Mouse (Mus musculus) midbrain, embryonic 12.5 days (tissue): ENCODE measurements around the gene Lhx3. TPM values are rescaled to one million over a fixed set of nuclear protein-coding genes. Genes with fewer than 3 reads are reported as not detected.
A peak's percentile ranks its signal among the peaks of the same experiment; 100 is the strongest.

Experiments
- ATAC-seq: fragments of 200-750 bp; cut with Nextera tagmentation; 2 replicates; pipeline ENCODE4 v1.8.0; 2017; ENCODE audit warnings: low read depth, moderate TSS enrichment, moderate library complexity; ENCODE audit not compliant: low FRiP score
- H3K27ac ChIP-seq: fragments of 300-500 bp; sonication (generic); replicated peaks from 2 replicates; pipeline ENCODE4 v1.5.1; 2016; ENCODE audit warnings: mild to moderate bottlenecking
- H3K27me3 ChIP-seq: fragments of 300-500 bp; sonication (generic); 2 replicates; pipeline ENCODE4 v1.6.1; 2016; ENCODE audit warnings: mild to moderate bottlenecking
- H3K36me3 ChIP-seq: fragments of 300-500 bp; sonication (generic); 2 replicates; pipeline ENCODE4 v1.6.1; 2016
- H3K4me1 ChIP-seq: fragments of 300-500 bp; sonication (generic); 2 replicates; pipeline ENCODE4 v1.6.1; 2016
- H3K4me2 ChIP-seq: fragments of 300-500 bp; sonication (generic); replicated peaks from 2 replicates; pipeline ENCODE4 v1.6.1; 2016; ENCODE audit warnings: mild to moderate bottlenecking, moderate library complexity
- H3K4me3 ChIP-seq: fragments of 300-500 bp; sonication (generic); 2 replicates; pipeline ENCODE4 v1.5.1; 2016; ENCODE audit warnings: mild to moderate bottlenecking
- H3K9ac ChIP-seq: fragments of 300-500 bp; sonication (generic); replicated peaks from 2 replicates; pipeline ENCODE4 v1.6.1; 2016; ENCODE audit warnings: mild to moderate bottlenecking, moderate library complexity
- H3K9me3 ChIP-seq: fragments of 300-500 bp; sonication (generic); 2 replicates; pipeline ENCODE4 v1.6.1; 2016; ENCODE audit warnings: mild to moderate bottlenecking
- WGBS: fragments of 180-500 bp; shearing (Covaris S2); methylation state at CpG from one replicate; pipeline ENCODE4 v1.1.7; 2016; 5-methylcytosine and 5-hydroxymethylcytosine counted together
- polyA plus RNA-seq: library from polyadenylated mRNA; unstranded; fragments of >200 nt; fragmentation: Nextera tagmentation; extraction: Ambion mirVana; gene quantifications from 2 replicates; pipeline ENCODE4 v1.2.1, GENCODE M21; 2016

Lhx3 gene
- polyA plus RNA-seq, 1 experiment from 2014 or later, result 0.10 TPM

DNA sequence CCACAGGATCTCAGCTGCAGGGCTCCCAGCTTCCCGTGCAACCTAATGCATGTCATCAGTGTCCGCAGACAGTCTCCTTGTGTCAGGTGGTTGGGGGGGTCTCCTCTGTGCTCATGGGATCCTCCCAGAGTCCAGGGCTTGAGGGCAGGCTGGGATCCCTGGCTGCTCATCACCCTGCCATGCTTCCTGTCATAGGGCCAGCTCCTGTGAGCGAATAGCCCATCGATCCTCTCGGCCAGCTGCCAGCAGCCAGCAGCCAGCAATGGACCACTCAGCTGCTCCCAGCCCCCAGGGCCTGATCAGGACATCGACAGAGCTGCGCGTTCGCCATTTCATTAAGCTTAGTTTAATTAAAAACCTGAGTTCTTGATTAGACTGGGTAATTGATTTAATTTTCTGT lies 50.0 kb downstream of the Lhx3 start:
- Histone ChIP-seq H3K27me3 (no peaks in the 10 kb centered on the region), H3K9ac (no peak overlapping the region), H3K4me3 (no peak overlapping the region), H3K4me1 (peaks cover 15% of the 10 kb centered on the region), H3K27ac (no peak overlapping the region), H3K36me3 (no peaks in the 10 kb centered on the region), H3K9me3 (no peaks in the 10 kb centered on the region), H3K4me2 (no peak overlapping the region)
- no peak for ATAC-seq
- WGBS, result 83% methylated on average over 9 of the region's 9 CpGs

DNA sequence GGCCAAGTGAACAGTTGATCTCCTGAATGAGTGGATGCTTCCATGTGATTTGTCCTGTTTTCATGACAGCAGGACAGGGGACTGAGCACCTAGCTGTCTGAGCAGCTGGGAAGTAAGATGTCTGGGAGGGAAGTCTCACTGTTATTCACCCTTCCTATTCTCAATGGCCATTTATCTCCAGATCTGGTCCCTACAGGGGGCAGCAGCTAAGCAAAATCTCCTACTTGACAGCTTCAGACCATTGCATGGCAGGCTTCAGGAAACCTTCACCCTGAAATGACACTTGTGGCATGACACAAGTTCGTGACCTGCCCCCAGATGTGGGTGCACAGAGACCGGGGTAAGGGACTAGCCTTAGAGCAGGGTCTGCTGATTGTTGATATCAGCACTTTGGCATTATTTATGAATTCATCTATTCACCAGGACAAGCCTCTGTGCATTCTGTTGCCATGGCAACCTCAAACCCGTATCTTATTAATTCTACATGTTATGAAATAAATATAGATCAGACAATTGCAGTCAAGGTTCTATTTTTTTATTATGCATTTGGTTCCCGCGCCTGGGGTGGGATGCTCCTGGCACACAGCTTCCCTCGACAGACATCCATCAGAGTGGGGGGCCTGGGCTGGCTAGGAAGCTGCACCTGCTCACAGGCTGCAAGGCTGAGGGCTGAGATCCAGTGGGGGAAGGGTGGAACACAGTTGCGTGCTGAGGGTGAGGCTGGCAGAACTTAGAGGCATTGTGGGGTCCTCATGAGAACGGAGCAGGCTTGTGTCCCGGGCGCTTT lies 51.7 kb downstream of the Lhx3 start:
- H3K27me3 ChIP-seq, result no peaks in the 10 kb centered on the region
- WGBS, result 63% methylated on average over 10 of the region's 10 CpGs
- peaks cover 15% of the 10 kb centered on the region for H3K4me1 ChIP-seq
- no peak overlapping the region for H3K4me3 ChIP-seq
- H3K9ac ChIP-seq, result 0 out of 2 replicates have a peak overlapping the region, but pooled peaks have one; percentile 20
- H3K9me3 ChIP-seq, result no peaks in the 10 kb centered on the region
- no peak overlapping the region for H3K4me2 ChIP-seq
- ATAC-seq, result 0 out of 2 replicates have a peak, but pooled peaks have one; percentile 52
- no peaks in the 10 kb centered on the region for H3K36me3 ChIP-seq
- H3K27ac ChIP-seq, result 0 out of 2 replicates have a peak overlapping the region, but pooled peaks have one; percentile 10

DNA sequence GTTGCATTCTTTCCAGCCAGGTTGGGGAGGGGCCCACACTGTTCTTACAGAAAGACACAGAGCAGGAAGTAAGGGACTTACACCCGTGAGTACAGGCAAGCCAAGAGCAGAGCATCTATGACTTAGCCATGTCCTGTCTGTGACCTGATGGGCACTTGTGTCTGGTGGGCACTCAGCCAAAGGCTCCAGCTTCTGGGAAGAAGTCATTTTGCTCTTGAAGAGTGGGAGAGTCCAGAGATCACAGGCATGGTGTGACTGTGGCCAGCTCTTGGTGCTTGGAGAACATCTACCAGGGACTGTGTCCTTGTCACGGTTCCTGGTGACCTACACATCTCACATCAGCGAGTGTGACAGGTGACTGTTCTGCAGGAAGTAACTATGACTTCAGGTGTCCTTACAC lies 52.4 kb downstream of the Lhx3 start:
- 83% methylated on average over 3 of the region's 3 CpGs for WGBS
- Histone ChIP-seq H3K4me1 (peaks cover 15% of the 10 kb centered on the region), H3K9ac (no peak overlapping the region), H3K27ac (0 out of 2 replicates have a peak overlapping the region, but pooled peaks have one; percentile 8), H3K4me2 (no peak overlapping the region), H3K36me3 (no peaks in the 10 kb centered on the region), H3K4me3 (no peak overlapping the region), H3K27me3 (no peaks in the 10 kb centered on the region), H3K9me3 (no peaks in the 10 kb centered on the region)
- ATAC-seq, result no peak

DNA sequence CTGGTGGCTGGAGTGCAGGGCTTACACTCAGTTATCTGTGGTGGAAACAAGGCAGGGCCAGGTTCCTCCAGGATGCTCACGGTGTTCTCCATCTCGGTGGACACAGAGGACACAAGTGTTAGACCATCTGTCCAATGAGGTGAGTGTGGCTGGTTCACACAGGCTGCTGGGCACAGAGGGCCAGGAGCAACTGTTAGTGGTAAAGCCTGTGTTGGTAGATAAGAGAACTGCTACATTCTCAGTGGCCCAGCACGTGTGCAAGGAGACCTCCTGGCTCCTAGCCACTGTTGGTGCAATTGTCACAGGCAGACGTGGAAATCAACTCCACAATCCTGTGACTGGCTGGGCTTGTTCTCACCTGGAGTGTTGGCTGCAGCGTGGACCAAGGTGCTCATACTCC lies 53.5 kb downstream of the Lhx3 start:
- no peak overlapping the region for H3K4me3 ChIP-seq
- no peak for ATAC-seq
- H3K9ac ChIP-seq, result no peak overlapping the region
- H3K27me3 ChIP-seq, result no peaks in the 10 kb centered on the region
- H3K4me2 ChIP-seq, result no peak overlapping the region
- WGBS, result 77% methylated on average over 5 of the region's 5 CpGs
- no peaks in the 10 kb centered on the region for H3K36me3 ChIP-seq
- no peaks in the 10 kb centered on the region for H3K9me3 ChIP-seq
- H3K4me1 ChIP-seq, result peaks cover 15% of the 10 kb centered on the region
- no peak overlapping the region for H3K27ac ChIP-seq

DNA sequence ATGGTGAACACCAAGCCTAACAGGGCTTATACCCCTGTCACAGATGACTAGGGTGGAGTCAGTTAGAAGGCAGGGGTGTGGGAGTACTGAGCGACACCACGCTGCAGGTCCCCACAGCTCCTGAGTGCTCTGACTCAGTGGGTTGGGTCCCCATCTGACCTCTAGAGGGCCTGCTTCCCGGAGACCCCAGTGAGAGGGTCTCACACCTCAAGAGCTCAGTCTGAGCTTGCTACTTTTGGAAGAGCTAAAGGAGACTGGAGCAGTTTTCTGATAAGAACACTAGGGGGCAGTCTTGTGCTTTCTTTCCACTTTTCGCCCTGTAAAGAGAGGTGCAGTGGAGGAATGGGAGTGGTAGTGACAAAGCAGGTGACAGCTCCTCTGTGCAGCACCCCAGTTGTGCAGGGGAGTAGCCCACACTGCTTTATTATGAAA lies 54.2 kb downstream of the Lhx3 start:
- peaks cover 15% of the 10 kb centered on the region for H3K4me1 ChIP-seq

DNA sequence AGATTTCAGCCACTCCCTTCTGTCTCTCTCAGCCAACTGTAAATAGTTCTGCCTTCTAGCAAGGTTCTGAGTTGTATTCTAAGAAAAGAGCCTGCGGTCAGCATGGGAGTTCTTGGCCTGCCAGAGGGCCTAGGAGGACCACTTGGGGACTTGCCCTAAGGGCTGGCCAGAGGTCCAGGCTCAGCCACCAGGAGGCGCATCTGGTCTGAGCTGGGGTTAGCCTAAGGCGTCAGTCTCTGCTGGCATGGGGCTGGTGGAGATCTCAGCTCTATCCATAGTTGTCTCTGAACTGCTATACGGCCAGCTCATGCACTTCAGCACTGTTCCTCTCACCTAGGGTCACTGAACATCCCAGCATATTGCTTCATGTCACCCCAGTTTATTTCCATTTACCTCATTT lies 54.8 kb downstream of the Lhx3 start:
- H3K4me3 ChIP-seq, result no peak overlapping the region
- H3K9me3 ChIP-seq, result no peaks in the 10 kb centered on the region
- 31% methylated on average over 4 of the region's 4 CpGs for WGBS
- no peaks in the 10 kb centered on the region for H3K36me3 ChIP-seq
- no peak overlapping the region for H3K4me2 ChIP-seq
- H3K4me1 ChIP-seq, result peaks cover 15% of the 10 kb centered on the region
- no peaks in the 10 kb centered on the region for H3K27me3 ChIP-seq
- H3K27ac ChIP-seq, result no peak overlapping the region
- H3K9ac ChIP-seq, result no peak overlapping the region
- ATAC-seq, result no peak

More for the DNA sequence above, 54.2 kb downstream of the Lhx3 start:
- WGBS, result 6% methylated on average over 4 of the region's 4 CpGs
- no peaks in the 10 kb centered on the region for H3K27me3 ChIP-seq
- H3K4me3 ChIP-seq, result no peak overlapping the region
- no peak overlapping the region for H3K27ac ChIP-seq
- no peaks in the 10 kb centered on the region for H3K9me3 ChIP-seq
- ATAC-seq, result peak; percentile 58; the same call in 1 of the 2 replicates
- H3K4me2 ChIP-seq, result no peak overlapping the region
- no peaks in the 10 kb centered on the region for H3K36me3 ChIP-seq
- H3K9ac ChIP-seq, result no peak overlapping the region

Other genes starting within 250 kb of the Lhx3 start
- gene Camsap1, start 225.0 kb downstream of the Lhx3 start, polyA plus RNA-seq, result 66.4 and 91.9 TPM in 2 replicates
- 91.9 and 93.3 TPM in 2 replicates for gene Ubac1, start 186.5 kb downstream of the Lhx3 start, polyA plus RNA-seq
- gene Nacc2, start 85.1 kb downstream of the Lhx3 start, polyA plus RNA-seq, result 8.7 and 11.1 TPM in 2 replicates
- gene Qsox2, start 29.2 kb upstream of the Lhx3 start, polyA plus RNA-seq, result 21.2 and 22.2 TPM in 2 replicates
- 0.08 and 0.12 TPM in 2 replicates for gene Ccdc187, start 86.3 kb upstream of the Lhx3 start, polyA plus RNA-seq
- 128 and 129 TPM in 2 replicates for gene Gpsm1, start 107.2 kb upstream of the Lhx3 start, polyA plus RNA-seq
- gene Dnlz, start 143.8 kb upstream of the Lhx3 start, polyA plus RNA-seq, result 34.4 and 35.2 TPM in 2 replicates
- gene Card9, start 152.6 kb upstream of the Lhx3 start, polyA plus RNA-seq, result 2.0 and 2.1 TPM in 2 replicates
- 36.9 and 41.5 TPM in 2 replicates for gene Snapc4, start 172.4 kb upstream of the Lhx3 start, polyA plus RNA-seq
- gene Entr1, start 181.0 kb upstream of the Lhx3 start, polyA plus RNA-seq, result 169 and 170 TPM in 2 replicates
- gene Pmpca, start 181.1 kb upstream of the Lhx3 start, polyA plus RNA-seq, result 126 and 128 TPM in 2 replicates
- 31.4 and 33.8 TPM in 2 replicates for gene Inpp5e, start 200.9 kb upstream of the Lhx3 start, polyA plus RNA-seq
- 29.3 and 33.3 TPM in 2 replicates for gene Sec16a, start 236.9 kb upstream of the Lhx3 start, polyA plus RNA-seq